Mouse (Mus musculus) C2C12 (cell line): ENCODE measurements around the gene Hnrnph3. TPM values are rescaled to one million over a fixed set of nuclear protein-coding genes. Genes with fewer than 3 reads are reported as not detected.

ENCODE experiments used
- H3K27me3 ChIP-seq: one replicate; pipeline ENCODE4 v1.6.1; 2011; ENCODE audit not compliant: control insufficient read depth, insufficient read depth, insufficient read length
- H3K36me3 ChIP-seq: one replicate; pipeline ENCODE4 v1.6.1; 2011; ENCODE audit not compliant: control insufficient read depth, insufficient read depth
- H3K4me3 ChIP-seq: one replicate; pipeline ENCODE4 v1.5.1; 2011; ENCODE audit warnings: mild to moderate bottlenecking, control low read depth; ENCODE audit not compliant: poor library complexity, insufficient read depth, severe bottlenecking
- H3K79me2 ChIP-seq: one replicate; pipeline ENCODE4 v1.6.1; 2011; ENCODE audit not compliant: control insufficient read depth, insufficient read depth
- H3K79me3 ChIP-seq: one replicate; pipeline ENCODE4 v1.6.1; 2011; ENCODE audit warnings: low read depth, control low read depth
- H3ac ChIP-seq: one replicate; pipeline ENCODE3; 2011; ENCODE audit warnings: low read depth; ENCODE audit not compliant: control insufficient read depth, insufficient read length
- CEBPB ChIP-seq: IDR thresholded peaks from one replicate; pipeline ENCODE4 v1.6.1; 2011; ENCODE audit warnings: low read depth, mild to moderate bottlenecking, control low read depth, moderate library complexity
- CTCF ChIP-seq: IDR thresholded peaks from one replicate; pipeline ENCODE4 v1.5.1; 2011; ENCODE audit not compliant: control insufficient read depth, insufficient read depth, insufficient read length
- FOSL1 ChIP-seq: IDR thresholded peaks from one replicate; pipeline ENCODE4 v1.8.0; 2011; ENCODE audit warnings: mild to moderate bottlenecking, low read length; ENCODE audit not compliant: poor library complexity, insufficient read depth, severe bottlenecking
- MAX ChIP-seq: IDR thresholded peaks from one replicate; pipeline ENCODE4 v1.6.1; 2011; ENCODE audit warnings: mild to moderate bottlenecking, control low read depth
- MYOD1 ChIP-seq: IDR thresholded peaks from one replicate; pipeline ENCODE4 v1.6.1; 2011; ENCODE audit warnings: low read depth; ENCODE audit not compliant: control insufficient read depth, insufficient read length
- MYOG ChIP-seq: IDR thresholded peaks from one replicate; pipeline ENCODE4 v1.6.1; 2011; ENCODE audit not compliant: control insufficient read depth, insufficient read length; ENCODE audit errors: extremely low read depth
- USF1 ChIP-seq: IDR thresholded peaks from one replicate; pipeline ENCODE4 v1.6.1; 2011; ENCODE audit warnings: low read depth, mild to moderate bottlenecking, control low read depth, moderate library complexity
- polyA plus RNA-seq: library from polyadenylated mRNA; unstranded; fragments of >200 nt; fragmentation: generic; extraction: Trizol; gene quantifications from one replicate; pipeline ENCODE4 v1.2.1, GENCODE M21; 2012; ENCODE audit warnings: missing spikeins

The Hnrnph3 gene
- polyA plus RNA-seq, 1 experiment = 15.9 TPM

- TF ChIP-seq MYOD1 (no peak), CTCF (no peak), FOSL1 (no peak), MAX (no peak), MYOG (no peak), CEBPB (no peak), USF1 (no peak)
- Histone ChIP-seq H3K27me3 (no peaks in the 10 kb centered on the region), H3K79me3 (peaks cover 61% of the 10 kb centered on the region), H3K4me3 (peak overlapping the region; percentile 72), H3ac (no peak overlapping the region), H3K36me3 (peaks cover 28% of the 10 kb centered on the region), H3K79me2 (peaks cover 69% of the 10 kb centered on the region)
These were observed 2.3 kb downstream of the Hnrnph3 start for GRCm38 (mm10) chr10:63021702-63022101.

GRCm38 (mm10) chr10:63019304-63019703, 4.7 kb downstream of the Hnrnph3 start:
- Histone ChIP-seq H3K79me2 (peaks cover 82% of the 10 kb centered on the region), H3K4me3 (no peak overlapping the region), H3K36me3 (peaks cover 51% of the 10 kb centered on the region), H3K27me3 (no peaks in the 10 kb centered on the region), H3ac (no peak overlapping the region), H3K79me3 (peaks cover 69% of the 10 kb centered on the region)
- TF ChIP-seq MAX (no peak), USF1 (no peak), MYOG (no peak)

- no peak overlapping the region for H3ac ChIP-seq
- peaks cover 32% of the 10 kb centered on the region for H3K79me3 ChIP-seq
- H3K79me2 ChIP-seq = peaks cover 37% of the 10 kb centered on the region
- no peak overlapping the region for H3K4me3 ChIP-seq
- no peaks in the 10 kb centered on the region for H3K27me3 ChIP-seq
- TF ChIP-seq MAX (no peak), CEBPB (no peak)
- H3K36me3 ChIP-seq = peaks cover 97% of the 10 kb centered on the region
These were observed 9.8 kb downstream of the Hnrnph3 start for GRCm38 (mm10) chr10:63014168-63014567.

- Histone ChIP-seq H3K36me3 (peaks cover 97% of the 10 kb centered on the region), H3ac (no peak overlapping the region), H3K79me2 (peaks cover 30% of the 10 kb centered on the region), H3K4me3 (no peak overlapping the region), H3K79me3 (peaks cover 25% of the 10 kb centered on the region), H3K27me3 (no peaks in the 10 kb centered on the region)
- TF ChIP-seq USF1 (no peak), FOSL1 (no peak), CTCF (no peak), MYOD1 (no peak), MYOG (no peak), CEBPB (no peak), MAX (no peak)
These were observed 10.5 kb downstream of the Hnrnph3 start for GRCm38 (mm10) chr10:63013476-63013875.

GRCm38 (mm10) chr10:63011556-63011955, 12.5 kb downstream of the Hnrnph3 start:
- H3K36me3 ChIP-seq = peaks cover 97% of the 10 kb centered on the region
- no peak overlapping the region for H3ac ChIP-seq
- no peak for TF ChIP-seq FOSL1
- TF ChIP-seq CTCF = no peak
- no peak for TF ChIP-seq MYOD1
- no peak for TF ChIP-seq MAX
- no peak for TF ChIP-seq CEBPB
- no peak for TF ChIP-seq MYOG
- no peak for TF ChIP-seq USF1
- peaks cover 7% of the 10 kb centered on the region for H3K79me3 ChIP-seq
- no peak overlapping the region for H3K4me3 ChIP-seq
- no peaks in the 10 kb centered on the region for H3K27me3 ChIP-seq
- peaks cover 11% of the 10 kb centered on the region for H3K79me2 ChIP-seq

- TF ChIP-seq CTCF (no peak), MAX (no peak), USF1 (no peak), CEBPB (no peak), MYOG (no peak), MYOD1 (no peak), FOSL1 (no peak)
- H3K36me3 ChIP-seq = peaks cover 94% of the 10 kb centered on the region
- no peaks in the 10 kb centered on the region for H3K27me3 ChIP-seq
These were observed 13.7 kb downstream of the Hnrnph3 start for GRCm38 (mm10) chr10:63010268-63010667.

More at GRCm38 (mm10) chr10:63010268-63010667, 13.7 kb downstream of the Hnrnph3 start:
- Histone ChIP-seq H3K79me2 (no peaks in the 10 kb centered on the region), H3ac (no peak overlapping the region), H3K4me3 (no peak overlapping the region), H3K79me3 (no peaks in the 10 kb centered on the region)
